Mouse (Mus musculus) stomach, postnatal 0 days (tissue): ENCODE measurements around the gene Cox5a.
A peak's percentile ranks its signal among the peaks of the same experiment; 100 is the strongest.

Experiments
- CTCF ChIP-seq: IDR thresholded peaks from 2 replicates; pipeline ENCODE4 v1.5.1; 2016; ENCODE audit warnings: antibody characterized with exemption, low read depth, mild to moderate bottlenecking, moderate library complexity
- EP300 ChIP-seq: optimal IDR thresholded peaks from 2 replicates; pipeline ENCODE3; 2016; ENCODE audit warnings: antibody characterized with exemption

- TF ChIP-seq CTCF (peak; percentile 53), EP300 (peak; percentile 43)
Measured at GRCm38 (mm10) chr9:57560861-57561710, 40.0 kb downstream of the Cox5a start, which contains the start of gene Scamp2.
